Mouse (Mus musculus): Measurements from ENCODE around the gene Htra2. TPM values are rescaled to one million over a fixed set of nuclear protein-coding genes. Genes with fewer than 3 reads are reported as not detected.
A peak's percentile ranks its signal among the peaks of the same experiment; 100 is the strongest.

Htra2 gene
- total RNA-seq, 2 experiments from 2014 or later, result 31.8 to 33.9 TPM

DNA sequence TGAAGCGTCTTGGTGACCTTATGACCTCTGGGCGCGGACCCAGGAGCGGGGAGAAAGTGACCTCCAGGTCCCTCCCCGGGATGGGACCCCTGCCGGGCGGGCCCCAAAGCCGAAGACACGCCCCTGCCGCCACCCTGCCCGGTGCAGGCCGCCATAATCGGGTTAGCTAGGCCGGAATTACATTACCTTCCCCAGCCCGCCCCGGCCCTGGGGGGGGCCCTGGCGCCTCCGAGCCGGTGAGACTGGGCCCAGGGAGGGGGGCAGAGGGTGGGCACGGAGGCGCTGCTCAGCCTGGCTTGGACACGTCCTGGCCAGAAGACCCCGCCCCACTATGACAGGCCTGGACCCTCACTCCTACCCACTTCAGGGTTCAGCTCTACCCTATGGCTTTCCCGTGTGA lies 16.1 kb upstream of the Htra2 start:
- DNase-seq (ENCODE audit: low spot score), result no peak
- intact Hi-C loops (cut with DNase I), result no loop called here

- no peak for DNase-seq (ENCODE audit: low spot score)
- intact Hi-C loops (cut with DNase I), result no loop called here
Measured at GRCm38 (mm10) chr6:83070311-83071219, 15.5 kb upstream of the Htra2 start.

- intact Hi-C loops (cut with DNase I), result no loop called here
- DNase-seq (ENCODE audit: low spot score), result no peak
Measured at GRCm38 (mm10) chr6:83070247-83070310, 15.0 kb upstream of the Htra2 start, which contains the start of gene Tlx2. TSS of gene Tlx2 (minus strand) at chr6:83070293.

DNA sequence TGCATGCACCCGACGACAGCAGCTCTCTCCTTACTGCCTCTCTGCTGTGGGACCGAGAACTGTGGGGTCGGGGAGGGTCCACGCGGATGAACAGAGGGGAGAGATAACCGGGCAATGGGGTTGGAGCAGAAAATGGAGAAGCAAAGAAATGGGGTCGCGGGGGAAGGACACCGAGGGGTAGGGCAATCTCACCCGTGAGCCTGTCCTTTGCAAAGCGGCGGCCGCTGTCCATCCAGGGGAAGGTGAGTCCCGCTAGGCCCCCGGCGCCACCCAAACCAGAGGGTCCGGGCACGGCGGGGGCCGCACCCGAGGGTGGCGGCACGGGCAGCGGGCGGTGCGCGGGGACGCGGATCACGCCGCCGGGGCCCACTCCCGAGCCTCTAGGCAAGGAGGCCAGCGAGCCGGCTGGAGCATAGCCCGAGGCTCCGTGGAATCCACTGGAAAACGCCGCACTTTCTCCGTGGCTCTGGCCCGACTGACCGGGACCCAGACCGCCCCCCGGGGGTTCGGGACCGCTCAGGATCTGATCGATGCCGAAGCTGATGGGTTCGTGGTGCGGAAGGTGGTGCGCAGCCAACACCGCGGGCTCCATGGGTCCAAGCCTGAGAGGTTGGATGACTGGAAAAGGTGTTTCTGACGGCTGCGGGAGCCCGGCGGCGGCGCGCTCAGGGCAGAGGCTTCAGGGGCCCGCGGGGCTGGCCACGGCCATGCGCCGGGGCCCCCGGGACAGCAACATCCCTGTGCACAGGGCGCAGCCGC lies 14.6 kb upstream of the Htra2 start:
- intact Hi-C loops (cut with DNase I), result no loop called here
- DNase-seq (ENCODE audit: low spot score), result no peak

DNA sequence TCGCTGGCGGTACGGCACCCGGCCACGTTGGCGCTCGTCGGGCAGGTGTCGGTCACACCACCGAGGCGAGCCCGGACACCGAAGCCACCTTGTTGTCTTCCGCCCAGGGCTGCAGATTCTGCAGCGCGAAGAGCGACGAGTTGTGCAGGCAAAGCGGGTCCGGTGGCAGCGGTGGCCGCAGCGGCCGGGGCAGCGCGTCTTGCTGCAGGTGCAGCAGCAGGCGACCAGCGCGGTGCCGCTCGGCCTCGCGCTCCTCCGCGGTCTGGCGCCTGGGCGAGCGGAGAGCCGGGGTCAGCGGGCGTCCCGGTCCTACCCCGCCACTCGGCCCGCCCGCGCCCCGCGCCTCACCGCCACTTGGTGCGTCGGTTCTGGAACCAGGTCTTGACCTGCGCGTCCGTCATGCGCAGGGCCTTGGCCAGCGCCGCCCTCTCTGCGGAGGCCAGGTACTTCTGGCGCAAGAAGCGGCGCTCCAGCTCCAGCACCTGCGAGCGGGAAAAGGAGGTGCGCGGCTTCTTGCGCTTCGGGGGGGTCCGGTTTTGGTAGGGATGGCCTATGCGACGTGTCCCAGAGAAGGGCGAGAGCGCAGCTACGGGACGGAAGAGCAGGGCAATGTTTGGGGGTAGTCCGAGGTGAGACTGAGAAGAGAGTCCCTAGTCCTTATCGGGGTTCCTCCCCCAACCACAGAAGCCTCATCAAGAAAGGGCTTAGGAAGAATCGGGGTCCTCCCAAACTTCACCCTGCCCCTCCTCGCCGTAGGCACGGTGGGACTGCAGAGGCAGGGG lies 13.8 kb upstream of the Htra2 start:
- intact Hi-C loops (cut with DNase I), result no loop called here

DNA sequence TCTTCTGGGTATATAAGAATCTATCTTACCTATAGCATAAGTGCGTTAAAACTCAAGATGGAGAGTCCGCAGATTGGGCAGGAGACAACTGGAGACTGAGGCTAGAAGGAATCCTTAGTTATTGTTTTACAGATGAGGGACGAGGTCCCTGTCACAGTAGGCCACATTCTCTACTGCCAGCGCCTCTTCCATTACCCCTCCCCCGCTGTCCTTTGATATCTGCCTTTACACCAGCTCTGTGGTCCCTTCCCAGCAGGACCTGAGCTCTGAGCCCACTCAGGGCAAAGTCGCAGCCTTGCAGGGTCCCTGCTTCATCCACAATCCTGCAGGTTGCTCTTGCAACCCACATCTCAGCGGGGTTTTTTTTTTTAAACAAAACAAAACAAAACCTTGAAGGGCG lies 13.1 kb upstream of the Htra2 start:
- DNase-seq (ENCODE audit: low spot score), result no peak
- intact Hi-C loops (cut with DNase I), result no loop called here

More for the DNA sequence above, 13.8 kb upstream of the Htra2 start:
- no peak for DNase-seq (ENCODE audit: low spot score)

DNA sequence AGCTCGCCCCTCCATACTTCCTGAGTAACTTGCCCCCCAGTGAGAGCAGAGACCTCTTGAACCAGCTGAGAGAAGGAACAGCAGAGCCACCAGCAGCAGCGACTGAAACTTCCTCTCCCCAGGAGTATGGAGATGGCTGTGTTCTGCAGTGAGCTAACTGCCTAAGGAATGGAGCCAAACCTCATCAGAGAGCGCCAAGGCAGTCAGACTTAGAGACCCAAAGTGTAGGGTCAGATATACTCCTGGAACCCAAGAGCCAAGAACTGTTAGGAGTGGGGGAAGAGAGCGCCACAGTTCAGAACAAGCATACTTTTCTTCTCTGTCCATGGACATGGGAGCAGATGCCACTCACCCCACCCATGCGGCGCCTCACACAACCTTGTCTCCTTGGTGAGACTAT lies 11.4 kb upstream of the Htra2 start:
- intact Hi-C loops (cut with DNase I), result loop anchor here (2.0 kb wide), 1 partner anchor 76 kb away; no protein-coding TSS in a partner anchor

DNA sequence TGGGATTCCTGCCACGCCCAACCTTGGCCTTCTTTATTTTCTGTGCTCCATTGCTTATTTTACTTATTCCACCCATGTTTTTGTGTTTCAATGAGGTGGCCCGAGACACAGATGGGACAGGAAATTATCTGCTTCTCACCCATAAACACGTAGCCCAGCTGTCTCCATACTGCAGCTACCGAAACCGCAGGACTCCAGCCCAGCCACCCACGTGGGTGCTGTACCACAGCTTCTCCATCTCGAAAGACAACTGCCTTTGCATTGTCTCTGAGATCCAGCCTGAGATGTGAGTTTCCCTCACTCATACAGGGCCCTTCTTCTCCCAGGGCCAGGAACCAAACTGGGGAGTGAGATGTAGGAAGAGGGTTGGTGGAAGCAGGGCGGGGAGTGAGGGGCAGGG lies 10.9 kb upstream of the Htra2 start:
- intact Hi-C loops (cut with DNase I), result loop anchor here (2.0 kb wide), 1 partner anchor 75 kb away; no protein-coding TSS in a partner anchor
- no peak for DNase-seq (ENCODE audit: low spot score)

More for the DNA sequence above, 11.4 kb upstream of the Htra2 start:
- no peak for DNase-seq (ENCODE audit: low spot score)

- no peak for DNase-seq (ENCODE audit: low spot score)
- intact Hi-C loops (cut with DNase I), result loop anchor here (2.0 kb wide), 1 partner anchor 14 kb away; no protein-coding TSS in a partner anchor
Measured at GRCm38 (mm10) chr6:83058725-83059124, 3.7 kb upstream of the Htra2 start.

GRCm38 (mm10) chr6:83057790-83058189 lies 2.7 kb upstream of the Htra2 start, which contains the start of gene Dqx1:
TSS of gene Dqx1 (plus strand) at chr6:83057844.
- DNase-seq (ENCODE audit: low spot score), result no peak
- intact Hi-C loops (cut with DNase I), result loop anchor here (2.0 kb wide), 1 partner anchor 15 kb away; no protein-coding TSS in a partner anchor

- DNase-seq (ENCODE audit: low spot score), result peak; percentile 94
- intact Hi-C loops (cut with DNase I), result loop anchor here (2.0 kb wide), 2 partner anchors 47 to 57 kb away; partner anchors contain the start of genes Ccdc142 and Gm42688
Measured at GRCm38 (mm10) chr6:83054074-83054851, 810 bp downstream of the Htra2 start, which contains the start of gene Aup1. TSS of gene Aup1 (plus strand) at chr6:83054521.

- intact Hi-C loops (cut with DNase I), result no loop called here
- no peak for DNase-seq (ENCODE audit: low spot score)
Measured at GRCm38 (mm10) chr6:83053136-83053960, 1.7 kb downstream of the Htra2 start.

DNA sequence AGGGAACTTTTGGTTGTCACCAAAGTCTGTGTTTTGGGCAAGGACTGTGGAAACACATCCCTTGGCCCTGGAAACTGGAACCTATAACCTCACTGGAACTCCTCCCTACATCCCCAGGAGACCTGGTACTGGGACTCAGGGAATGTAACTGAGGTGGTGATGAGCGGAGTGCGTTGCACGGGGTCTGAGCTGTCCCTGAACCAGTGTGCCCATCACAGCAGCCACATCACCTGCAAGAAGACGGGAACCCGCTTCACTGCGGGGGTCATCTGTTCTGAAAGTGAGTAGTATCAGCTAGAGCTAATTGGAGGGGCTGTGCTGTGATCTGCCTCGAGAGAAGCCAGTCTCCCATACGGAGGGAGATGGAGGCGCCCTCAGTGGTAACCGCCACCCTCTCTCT lies 5.7 kb downstream of the Htra2 start:
- DNase-seq (ENCODE audit: low spot score), result no peak
- intact Hi-C loops (cut with DNase I), result no loop called here

DNA sequence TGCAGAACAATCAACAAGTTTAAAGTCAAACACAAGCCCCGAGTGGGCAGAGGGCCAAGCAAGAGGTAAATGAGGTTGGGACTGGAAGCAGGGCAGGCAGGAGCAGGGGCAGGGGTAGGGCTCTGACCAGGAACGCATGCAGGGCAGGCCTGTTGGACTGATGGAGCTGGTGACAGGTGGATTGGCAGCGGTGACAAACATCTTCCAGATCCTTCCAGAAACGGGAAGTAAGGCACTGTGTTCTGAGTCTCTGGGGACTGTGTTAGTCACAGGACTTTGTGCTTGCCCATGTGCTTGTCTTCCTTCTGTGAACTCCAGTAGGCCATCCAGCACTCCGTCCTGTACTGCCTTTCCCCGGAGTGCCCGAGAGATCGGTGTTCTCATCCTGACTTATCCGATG lies 10.3 kb downstream of the Htra2 start:
- intact Hi-C loops (cut with DNase I), result no loop called here
- DNase-seq (ENCODE audit: low spot score), result no peak

GRCm38 (mm10) chr6:83043993-83044392 lies 11.1 kb downstream of the Htra2 start:
- intact Hi-C loops (cut with DNase I), result no loop called here
- no peak for DNase-seq (ENCODE audit: low spot score)

DNA sequence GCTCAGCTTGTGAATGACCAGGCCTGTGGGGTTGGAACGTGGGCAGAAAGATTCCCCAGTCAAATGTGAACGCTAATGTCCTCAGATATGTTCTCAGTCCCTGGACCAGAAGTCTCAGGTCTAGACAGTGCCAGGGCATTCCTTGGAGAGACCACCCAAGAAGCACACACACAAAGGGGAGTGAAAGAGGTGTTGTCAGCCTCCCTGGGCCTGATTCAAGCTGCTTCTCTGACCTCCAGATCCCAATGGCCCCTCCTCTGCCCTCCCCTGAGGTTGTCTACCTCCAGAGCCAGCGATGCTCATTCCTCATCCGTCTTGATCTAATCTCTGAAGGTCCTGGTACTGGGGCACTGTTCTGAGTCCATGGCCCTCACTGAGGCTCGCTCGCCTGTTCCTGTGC lies 11.5 kb downstream of the Htra2 start:
- no peak for DNase-seq (ENCODE audit: low spot score)
- intact Hi-C loops (cut with DNase I), result no loop called here

DNA sequence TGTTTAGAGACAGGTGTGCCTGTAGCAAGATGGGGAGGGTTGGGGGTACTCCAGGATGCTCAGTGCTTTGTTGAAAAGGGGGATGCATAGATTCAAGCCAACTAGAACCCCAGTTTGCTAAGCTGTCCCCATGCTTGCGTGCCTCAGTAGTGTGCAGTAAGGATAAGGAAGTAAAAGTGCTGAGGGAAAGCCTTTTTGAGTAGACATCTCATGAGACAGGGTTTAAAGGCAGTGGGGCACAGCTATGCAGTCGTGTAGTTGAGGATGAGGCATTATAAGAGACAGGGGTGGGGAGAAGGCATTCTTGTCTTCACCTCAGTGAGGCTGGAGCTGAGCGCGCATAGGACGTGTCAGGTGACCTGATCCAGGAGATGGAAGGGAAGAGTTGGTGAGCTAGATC lies 14.5 kb downstream of the Htra2 start:
- intact Hi-C loops (cut with DNase I), result no loop called here
- no peak for DNase-seq (ENCODE audit: low spot score)

DNA sequence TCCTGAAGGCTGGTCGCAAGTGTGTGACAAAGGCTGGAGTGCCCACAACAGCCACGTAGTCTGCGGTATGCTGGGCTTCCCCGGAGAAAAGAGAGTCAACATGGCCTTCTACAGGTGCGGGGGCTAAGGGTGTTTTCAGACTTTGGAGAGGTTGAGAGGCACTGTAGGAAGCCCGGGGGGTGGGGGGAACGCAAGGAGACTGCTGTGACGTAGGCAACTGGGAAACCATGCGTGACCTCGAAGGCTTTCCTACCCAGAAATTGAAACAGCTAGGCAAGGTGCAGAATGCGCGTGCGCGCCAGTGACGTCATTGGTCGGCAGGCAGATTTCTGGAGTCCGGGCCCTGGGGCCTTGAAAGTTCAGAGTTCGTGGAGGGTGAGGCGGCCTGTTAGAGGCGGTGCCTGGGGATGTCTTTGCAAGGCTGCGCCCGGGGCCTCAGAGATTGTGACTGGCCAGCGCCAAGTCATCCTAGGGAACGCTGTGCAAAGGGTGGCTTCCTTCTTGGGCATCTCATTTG lies 16.5 kb downstream of the Htra2 start:
- DNase-seq (ENCODE audit: low spot score), result peak; percentile 81
- intact Hi-C loops (cut with DNase I), result no loop called here

DNA sequence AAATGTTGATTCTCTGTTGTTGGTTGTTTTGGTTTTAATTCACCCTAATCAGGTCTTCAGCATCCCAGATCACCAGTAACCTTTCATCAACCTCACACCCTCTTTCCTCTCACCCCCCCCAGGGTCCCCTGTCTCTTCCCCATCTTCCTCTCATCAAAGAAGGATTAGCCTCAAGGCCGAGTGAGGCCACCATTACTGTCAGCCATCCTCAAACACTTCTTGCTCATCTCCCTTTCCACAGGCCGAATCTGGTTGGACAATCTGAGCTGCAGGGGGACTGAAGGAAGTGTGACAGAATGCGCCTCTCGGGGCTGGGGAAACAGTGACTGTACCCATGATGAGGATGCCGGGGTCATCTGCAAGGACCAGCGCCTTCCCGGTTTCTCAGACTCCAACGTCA lies 17.9 kb downstream of the Htra2 start:
- intact Hi-C loops (cut with DNase I), result no loop called here
- DNase-seq (ENCODE audit: low spot score), result no peak

Data from heart, postnatal 25 days (tissue).